Mouse (Mus musculus) heart, adult 2 months (tissue): Measurements from ENCODE around the gene Anxa2.

ENCODE experiments used
- CTCF ChIP-seq: fragments of 200-600 bp; IDR thresholded peaks from 2 replicates; pipeline ENCODE4 v1.8.1; 2022; ENCODE audit warnings: antibody characterized with exemption, mild to moderate bottlenecking, moderate library complexity
- POLR2A ChIP-seq: fragments of 200-500 bp; IDR thresholded peaks from 2 replicates; pipeline ENCODE4 v1.6.1; 2011; ENCODE audit warnings: mild to moderate bottlenecking, low read depth, low read length, control low read depth; ENCODE audit not compliant: insufficient read depth

DNA sequence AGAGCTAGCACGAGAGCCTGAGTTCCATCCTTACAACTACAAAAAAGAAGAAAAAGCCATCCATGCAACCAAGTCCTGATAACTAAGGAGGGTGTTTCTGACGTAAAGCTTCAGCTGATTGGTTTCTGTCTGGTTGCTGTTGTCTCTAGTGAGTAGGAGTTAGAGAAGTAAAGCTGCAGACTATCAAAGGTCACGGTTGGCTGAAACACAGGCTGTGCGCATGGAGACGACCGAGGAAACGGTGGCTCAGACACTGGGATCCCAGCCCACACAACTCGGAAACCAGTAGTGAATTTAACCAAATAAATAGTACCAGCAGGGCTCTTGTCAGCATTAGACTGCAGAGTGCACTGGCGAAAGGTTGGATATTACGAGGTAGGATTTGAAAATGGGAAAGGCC is 18.2 kb upstream of the Anxa2 start:
- TF ChIP-seq CTCF (no peak), POLR2A (no peak)
